Mouse (Mus musculus): ENCODE data around the gene Wdr86. TPM values are rescaled to one million over a fixed set of nuclear protein-coding genes. Genes with fewer than 3 reads are reported as not detected.
"Not testable (repeated sequence)": the region's sequence is repeated elsewhere in the genome, so short reads cannot be mapped to it uniquely, and the experiment has no call there.

Gene Wdr86
- polyA plus RNA-seq, 1 experiment from 2014 or later = 5.8 TPM

DNA sequence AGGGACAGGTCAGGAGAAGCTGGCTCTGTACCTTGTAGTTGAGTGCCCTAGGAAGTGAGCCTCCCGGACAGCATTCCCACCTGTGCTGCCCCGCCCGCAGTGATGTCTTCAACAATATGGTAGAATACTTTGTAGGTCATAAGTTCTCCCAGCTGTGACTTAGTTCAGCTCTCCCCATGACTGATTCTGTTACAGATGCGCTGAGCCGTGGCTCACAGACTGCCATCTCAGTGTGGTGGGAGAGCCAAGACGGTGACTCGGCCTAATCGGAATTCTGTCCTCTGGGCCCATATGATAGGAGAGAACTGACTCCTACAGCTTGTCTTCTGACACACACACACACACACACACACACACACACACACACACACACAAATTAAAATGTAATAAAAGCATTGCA, 25.9 kb downstream of the Wdr86 start:
- Histone ChIP-seq H3K4me3 (no peak overlapping the region), H3K36me3 (peaks cover 100% of the 10 kb centered on the region), H3K9ac (no peak overlapping the region), H3K4me2 (no peak overlapping the region), H3K27me3 (no peaks in the 10 kb centered on the region), H3K9me3 (no peaks in the 10 kb centered on the region), H3K4me1 (replicated peaks) (no peaks in the 10 kb centered on the region), H3K27ac (replicated peaks) (no peak overlapping the region)
- no peak for ATAC-seq (ENCODE audit: low read depth)
- WGBS = 94% methylated on average over 8 of the region's 8 CpGs

DNA sequence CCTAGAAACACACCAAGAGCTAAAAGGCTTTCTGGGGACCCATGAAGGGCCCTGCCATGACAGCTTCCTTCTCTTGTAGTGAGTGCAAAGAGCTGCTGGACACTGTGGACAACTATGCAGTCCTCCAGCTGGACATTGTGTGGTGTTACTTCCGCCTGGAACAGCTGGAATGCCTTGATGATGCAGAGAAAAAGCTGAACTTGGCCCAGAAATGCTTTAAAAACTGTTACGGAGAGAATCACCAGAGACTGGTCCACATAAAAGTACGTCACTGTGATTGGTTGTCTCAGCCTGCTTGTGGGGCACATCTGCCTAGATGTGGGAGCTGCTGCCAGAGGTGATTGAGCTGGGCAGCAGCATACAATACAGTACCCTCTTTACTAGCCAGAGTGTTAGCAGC, 29.3 kb downstream of the Wdr86 start:
- Histone ChIP-seq H3K27me3 (no peaks in the 10 kb centered on the region), H3K4me1 (replicated peaks) (no peaks in the 10 kb centered on the region), H3K27ac (replicated peaks) (peak overlapping the region; percentile 23; the same call in 1 of the 2 replicates), H3K9ac (0 out of 2 replicates have a peak overlapping the region, but pooled peaks have one; percentile 8), H3K36me3 (peaks cover 99% of the 10 kb centered on the region), H3K9me3 (no peaks in the 10 kb centered on the region), H3K4me2 (no peak overlapping the region), H3K4me3 (no peak overlapping the region)
- WGBS = 85% methylated on average over 3 of the region's 3 CpGs
- no peak for ATAC-seq (ENCODE audit: low read depth)

DNA sequence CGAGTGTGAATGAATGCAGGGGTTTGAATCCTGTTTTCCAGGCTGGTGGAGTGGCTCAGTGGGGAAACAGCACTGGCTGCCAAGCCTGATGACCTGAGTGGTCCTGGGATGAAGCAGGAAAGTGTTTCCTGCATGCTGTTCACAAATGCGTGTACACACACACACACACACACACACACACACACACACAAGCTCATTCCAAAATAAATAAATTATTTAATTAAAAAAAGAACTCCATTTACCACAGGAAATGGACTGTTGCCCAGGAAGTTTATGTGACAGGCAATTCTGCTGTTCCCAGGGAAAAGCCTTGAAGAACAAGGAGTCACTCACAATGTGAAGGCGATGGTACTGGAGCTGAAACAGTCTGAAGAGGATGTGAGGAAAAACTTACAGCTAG, 33.8 kb downstream of the Wdr86 start:
- no peaks in the 10 kb centered on the region for H3K4me1 ChIP-seq (replicated peaks)
- ATAC-seq (ENCODE audit: low read depth) = no peak
- no peaks in the 10 kb centered on the region for H3K9me3 ChIP-seq

DNA sequence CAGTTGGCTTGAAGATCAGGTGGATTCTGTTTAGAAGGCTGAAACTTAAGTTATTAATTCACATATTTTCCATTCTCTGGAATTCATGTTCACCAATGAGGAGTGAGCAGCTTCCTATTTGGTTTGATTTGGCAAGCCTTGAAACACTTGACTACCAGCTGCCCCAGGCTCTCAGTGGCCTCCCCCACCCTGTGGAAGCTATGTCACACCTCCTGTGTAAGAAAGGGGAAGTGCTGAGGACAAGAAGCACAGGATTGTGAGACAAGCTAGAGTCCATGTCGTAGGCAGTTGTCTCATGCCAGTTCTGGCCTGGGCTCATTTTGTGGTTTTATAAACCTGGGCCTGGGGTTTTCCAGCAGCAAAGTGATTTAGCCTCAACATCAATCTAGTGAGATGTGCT, 42.8 kb downstream of the Wdr86 start:
- no peak for ATAC-seq (ENCODE audit: low read depth)
- Histone ChIP-seq H3K4me2 (no peak overlapping the region), H3K9ac (no peak overlapping the region)

More for the DNA sequence above, 33.8 kb downstream of the Wdr86 start:
- Histone ChIP-seq H3K27ac (replicated peaks) (no peak overlapping the region), H3K36me3 (peaks cover 99% of the 10 kb centered on the region), H3K4me2 (no peak overlapping the region), H3K27me3 (no peaks in the 10 kb centered on the region), H3K4me3 (no peak overlapping the region), H3K9ac (no peak overlapping the region)
- 83% methylated on average over 3 of the region's 3 CpGs for WGBS

DNA sequence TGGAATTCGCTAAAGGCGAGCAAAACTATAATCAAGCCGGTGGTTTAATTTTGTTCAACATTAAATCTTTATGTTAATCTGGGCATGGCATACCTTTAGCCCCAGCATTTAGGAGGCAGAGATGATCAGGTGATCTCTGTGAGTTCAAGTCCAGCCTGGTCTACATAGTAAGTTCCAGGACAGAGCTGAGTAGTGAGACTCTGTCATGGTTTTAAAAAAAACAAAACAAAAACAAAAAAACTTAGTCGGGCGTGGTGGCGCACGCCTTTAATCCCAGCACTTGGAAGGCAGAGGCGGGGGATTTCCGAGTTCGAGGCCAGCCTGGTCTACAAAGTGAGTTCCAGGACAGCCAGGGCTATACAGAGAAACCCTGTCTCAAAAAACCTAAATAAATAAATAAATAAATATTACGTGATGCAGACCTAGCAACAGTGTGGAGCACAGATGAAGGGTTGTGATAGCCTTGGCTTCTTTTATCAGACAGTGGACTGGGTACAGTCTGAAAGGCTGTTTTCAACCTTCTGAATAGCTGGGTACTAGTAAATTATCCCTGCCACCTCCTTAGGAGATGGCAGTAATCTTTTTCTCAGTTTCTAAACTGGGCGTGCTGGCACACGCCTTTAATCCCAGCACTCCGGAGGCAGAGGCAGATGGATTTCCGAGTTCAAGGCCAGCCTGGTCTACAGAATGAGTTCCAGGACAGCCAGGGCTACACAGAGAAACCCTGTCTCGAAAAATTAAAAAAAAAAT, 43.7 kb downstream of the Wdr86 start:
- Histone ChIP-seq H3K27ac (replicated peaks) (peak overlapping the region; percentile 97; the same call in 1 of the 2 replicates), H3K36me3 (peaks cover 28% of the 10 kb centered on the region), H3K4me3 (peak overlapping the region; percentile 90), H3K9ac (peak overlapping the region; percentile 89), H3K4me1 (replicated peaks) (peaks cover 21% of the 10 kb centered on the region), H3K4me2 (peak overlapping the region; percentile 72)
- not testable (repeated sequence) for ATAC-seq (ENCODE audit: low read depth); H3K27me3 ChIP-seq; H3K9me3 ChIP-seq
- 81% methylated on average over 16 of the region's 16 CpGs for WGBS

More for the DNA sequence above, 42.8 kb downstream of the Wdr86 start:
- Histone ChIP-seq H3K4me1 (replicated peaks) (peaks cover 21% of the 10 kb centered on the region), H3K27me3 (no peaks in the 10 kb centered on the region), H3K27ac (replicated peaks) (no peak overlapping the region), H3K9me3 (no peaks in the 10 kb centered on the region), H3K4me3 (no peak overlapping the region), H3K36me3 (peaks cover 36% of the 10 kb centered on the region)
- WGBS = 92% methylated on average over 1 of the region's 1 CpGs

DNA sequence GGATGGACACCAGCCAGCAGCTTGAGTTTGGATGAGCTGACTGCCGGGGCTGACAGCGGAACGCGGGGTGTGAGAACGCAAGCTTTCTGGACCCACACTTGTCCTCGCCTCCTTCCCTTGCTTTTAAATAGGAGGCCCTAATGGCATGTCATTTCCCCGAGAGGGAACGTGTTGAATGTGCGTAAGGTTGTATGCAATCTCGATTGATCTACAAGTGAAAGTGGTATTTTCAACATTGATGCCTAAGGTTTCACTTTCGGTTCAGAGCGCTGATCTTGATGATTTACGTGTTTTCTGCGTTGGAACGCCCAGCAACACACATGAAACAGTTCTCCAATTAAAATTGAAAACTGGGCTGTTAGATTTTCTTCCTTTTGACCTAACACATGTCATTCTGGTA, 44.4 kb downstream of the Wdr86 start:
- H3K9me3 ChIP-seq = no peaks in the 10 kb centered on the region
- peak; percentile 6; the same call in 1 of the 2 replicates for ATAC-seq (ENCODE audit: low read depth)
- H3K4me1 ChIP-seq (replicated peaks) = peaks cover 21% of the 10 kb centered on the region
- WGBS = 1% methylated on average over 15 of the region's 15 CpGs
- peak overlapping the region; percentile 89 for H3K9ac ChIP-seq
- H3K27ac ChIP-seq (replicated peaks) = peak overlapping the region; percentile 97
- peaks cover 21% of the 10 kb centered on the region for H3K36me3 ChIP-seq
- no peaks in the 10 kb centered on the region for H3K27me3 ChIP-seq
- peak overlapping the region; percentile 72 for H3K4me2 ChIP-seq
- H3K4me3 ChIP-seq = peak overlapping the region; percentile 90

DNA sequence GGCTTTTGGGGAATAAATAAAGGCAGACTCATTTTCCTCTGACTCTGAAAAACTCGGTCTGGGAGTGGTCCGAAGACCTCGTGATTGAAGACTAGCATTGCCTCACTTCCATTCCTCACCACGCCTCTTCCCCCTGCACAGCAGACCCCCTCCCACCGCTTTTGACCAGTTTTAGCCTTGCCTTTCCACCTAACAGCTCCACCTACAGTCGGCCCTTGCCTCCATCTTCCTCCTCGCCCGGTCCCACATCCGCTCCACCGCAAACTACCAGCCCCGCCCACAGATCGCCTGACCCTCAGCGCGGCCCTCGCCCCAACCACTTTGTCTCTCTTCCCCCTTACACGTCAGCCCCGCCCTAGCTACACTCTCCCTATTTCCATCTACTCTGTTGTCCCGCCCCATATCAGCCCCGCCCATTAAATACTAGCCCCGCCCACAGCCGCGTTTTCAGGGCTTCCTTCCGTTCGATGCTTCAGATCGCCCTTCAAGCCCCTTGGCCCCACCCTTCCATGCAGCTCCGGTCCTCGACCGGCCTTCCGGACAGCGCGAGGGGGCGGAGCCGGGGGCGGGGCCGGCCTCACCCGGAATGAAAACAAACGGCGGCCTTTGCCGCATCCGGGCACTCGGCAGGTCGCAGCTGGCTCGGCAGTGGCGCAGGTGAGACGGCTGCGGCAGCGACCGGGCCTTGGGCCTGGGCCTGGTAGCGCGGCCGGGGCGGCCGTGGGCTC, 45.0 kb downstream of the Wdr86 start, which contains the start of gene Nub1:
Gene Nub1, plus strand, starts transcription at position 167 of the 728 bp plus-strand sequence.
- Histone ChIP-seq H3K9me3 (no peaks in the 10 kb centered on the region), H3K36me3 (peaks cover 14% of the 10 kb centered on the region)
- under 1% methylated on average over 53 of the region's 53 CpGs for WGBS

DNA sequence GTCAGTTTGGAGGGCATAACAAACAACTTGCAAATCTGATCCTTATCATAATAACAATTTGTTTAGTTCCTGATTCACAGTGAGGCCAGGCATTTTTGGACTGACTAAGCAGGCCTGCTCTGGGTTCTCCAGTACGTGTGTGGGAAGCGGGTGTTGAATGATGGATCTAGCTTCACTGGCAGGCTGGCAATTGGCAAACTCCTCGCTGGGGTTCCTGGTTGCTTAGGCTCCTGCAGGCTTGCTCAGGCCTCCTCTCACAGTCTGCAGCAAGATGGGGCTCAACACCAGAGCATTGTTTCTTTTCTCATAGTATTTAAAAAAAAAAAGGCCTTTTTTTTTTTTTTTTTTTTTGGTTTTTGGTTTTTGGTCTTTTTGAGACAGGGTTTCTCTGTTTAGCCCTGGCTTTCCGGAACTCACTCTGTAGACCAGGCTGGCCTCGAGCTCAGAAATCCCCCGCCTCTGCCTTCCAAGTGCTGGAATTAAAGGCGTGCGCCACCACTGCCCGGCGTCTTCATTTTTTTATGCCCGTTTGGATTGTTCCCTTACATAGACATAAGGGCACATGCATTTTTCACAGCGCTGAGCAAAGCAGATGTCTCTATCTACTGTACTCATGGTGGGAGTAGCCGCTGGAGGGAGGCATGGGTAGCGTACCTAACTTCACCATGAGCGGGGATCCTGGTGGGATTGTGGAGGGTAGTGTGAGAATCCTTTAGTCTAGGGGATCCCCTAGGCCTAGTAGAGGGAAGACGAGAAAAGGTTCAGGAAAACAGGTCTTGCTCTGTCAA, 45.8 kb downstream of the Wdr86 start:
- peaks cover 21% of the 10 kb centered on the region for H3K4me1 ChIP-seq (replicated peaks)
- peak overlapping the region; percentile 89 for H3K9ac ChIP-seq
- peak overlapping the region; percentile 97 for H3K27ac ChIP-seq (replicated peaks)
- ATAC-seq (ENCODE audit: low read depth) = peak; percentile 64
- H3K36me3 ChIP-seq = peaks cover 8% of the 10 kb centered on the region
- no peaks in the 10 kb centered on the region for H3K9me3 ChIP-seq
- no peaks in the 10 kb centered on the region for H3K27me3 ChIP-seq
- H3K4me2 ChIP-seq = peak overlapping the region; percentile 66
- peak overlapping the region; percentile 90 for H3K4me3 ChIP-seq
- WGBS = 27% methylated on average over 16 of the region's 16 CpGs

More for the DNA sequence above, 45.0 kb downstream of the Wdr86 start, which contains the start of gene Nub1:
- peak within 1 kb of the TSS; percentile 89 for H3K9ac ChIP-seq
- peak within 1 kb of the TSS; percentile 72 for H3K4me2 ChIP-seq
- ATAC-seq (ENCODE audit: low read depth) = peak; percentile 98
- peaks cover 21% of the 10 kb centered on the region for H3K4me1 ChIP-seq (replicated peaks)
- peak within 1 kb of the TSS; percentile 97 for H3K27ac ChIP-seq (replicated peaks)
- H3K27me3 ChIP-seq = no peaks in the 10 kb centered on the region
- peak within 1 kb of the TSS; percentile 90 for H3K4me3 ChIP-seq

DNA sequence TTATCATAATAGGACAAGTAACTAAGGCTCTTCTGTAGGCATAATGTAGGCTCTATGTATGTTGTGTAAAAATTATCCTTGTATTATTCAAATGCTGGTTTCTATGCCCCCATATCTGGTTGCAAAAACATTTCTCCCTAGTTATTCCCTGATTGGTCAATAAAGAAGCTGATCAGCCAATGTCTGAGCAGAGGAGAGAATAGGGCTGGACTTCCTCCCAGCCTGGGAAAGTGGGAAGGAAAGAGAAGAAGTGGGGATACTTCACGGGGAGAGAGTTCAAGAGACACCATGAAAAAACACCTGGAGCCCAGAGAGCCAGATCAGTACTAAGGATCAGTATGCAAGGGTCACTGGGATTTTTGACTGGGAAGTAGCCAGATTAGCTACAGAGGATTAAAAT, 49.1 kb downstream of the Wdr86 start:
- WGBS = 68% methylated on average over 1 of the region's 1 CpGs
- no peak overlapping the region for H3K27ac ChIP-seq (replicated peaks)
- H3K36me3 ChIP-seq = no peaks in the 10 kb centered on the region
- no peak overlapping the region for H3K4me3 ChIP-seq
- no peak for ATAC-seq (ENCODE audit: low read depth)
- H3K4me2 ChIP-seq = no peak overlapping the region
- H3K27me3 ChIP-seq = no peaks in the 10 kb centered on the region
- H3K9ac ChIP-seq = no peak overlapping the region
- H3K9me3 ChIP-seq = 0 out of 2 replicates have a peak, but pooled peaks cover 3% of the 10 kb centered on the region
- peaks cover 12% of the 10 kb centered on the region for H3K4me1 ChIP-seq (replicated peaks)

DNA sequence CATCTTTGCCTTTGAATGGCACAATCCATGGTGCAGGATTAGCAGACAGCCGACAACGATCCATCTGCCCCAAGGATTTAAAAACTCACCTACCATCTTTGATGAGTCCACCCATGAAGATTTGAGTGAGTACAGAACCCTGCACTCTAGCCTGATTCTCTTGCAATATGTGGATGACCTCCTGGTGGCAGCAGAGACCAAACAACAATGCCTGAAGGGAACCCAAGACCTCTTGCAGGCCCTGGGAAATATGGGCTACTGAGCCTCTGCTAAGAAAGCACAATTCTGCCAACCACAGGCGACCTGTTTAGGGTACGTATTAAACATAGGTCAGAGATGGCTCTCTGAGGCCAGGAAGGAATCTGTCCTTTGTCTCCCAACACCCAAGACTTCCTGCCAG, 56.3 kb downstream of the Wdr86 start:
- no peak overlapping the region for H3K4me3 ChIP-seq
- 0 out of 2 replicates have a peak, but pooled peaks cover 1% of the 10 kb centered on the region for H3K9me3 ChIP-seq
- no peak overlapping the region for H3K4me2 ChIP-seq
- H3K36me3 ChIP-seq = no peaks in the 10 kb centered on the region
- no peaks in the 10 kb centered on the region for H3K27me3 ChIP-seq
- no peaks in the 10 kb centered on the region for H3K4me1 ChIP-seq (replicated peaks)
- H3K9ac ChIP-seq = no peak overlapping the region
- H3K27ac ChIP-seq (replicated peaks) = no peak overlapping the region
- 34% methylated on average over 4 of the region's 4 CpGs for WGBS
- peak; percentile 69; the same call in 1 of the 2 replicates for ATAC-seq (ENCODE audit: low read depth)
